Mouse (Mus musculus): Measurements from ENCODE around the gene Pigyl. TPM values are rescaled to one million over a fixed set of nuclear protein-coding genes. Genes with fewer than 3 reads are reported as not detected.
A peak's percentile ranks its signal among the peaks of the same experiment; 100 is the strongest.

Gene Pigyl
- total RNA-seq, 2 experiments from 2014 or later, result 38.8 to 48.5 TPM

DNA sequence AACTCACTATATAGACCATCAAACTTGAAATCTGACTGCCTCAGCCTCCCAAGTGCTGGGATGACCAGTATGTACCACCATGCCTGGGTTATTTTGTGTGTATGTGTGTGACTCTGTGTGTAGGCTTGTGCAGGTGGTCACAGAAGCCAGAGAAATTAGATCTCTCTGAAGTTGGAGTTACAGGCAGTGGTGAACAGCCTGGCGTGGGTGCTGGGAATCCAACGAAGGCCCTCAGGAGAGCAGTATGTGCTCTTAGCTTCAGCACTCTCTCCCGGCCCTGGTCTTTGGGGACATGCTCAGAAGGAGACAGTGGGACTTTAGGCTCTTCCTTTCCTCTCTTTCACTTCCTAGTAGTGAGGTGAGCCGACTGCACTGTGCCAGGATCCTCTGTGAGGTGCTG lies 15.7 kb downstream of the Pigyl start:
- no peak for DNase-seq (ENCODE audit: low spot score in 2 of 2)

DNA sequence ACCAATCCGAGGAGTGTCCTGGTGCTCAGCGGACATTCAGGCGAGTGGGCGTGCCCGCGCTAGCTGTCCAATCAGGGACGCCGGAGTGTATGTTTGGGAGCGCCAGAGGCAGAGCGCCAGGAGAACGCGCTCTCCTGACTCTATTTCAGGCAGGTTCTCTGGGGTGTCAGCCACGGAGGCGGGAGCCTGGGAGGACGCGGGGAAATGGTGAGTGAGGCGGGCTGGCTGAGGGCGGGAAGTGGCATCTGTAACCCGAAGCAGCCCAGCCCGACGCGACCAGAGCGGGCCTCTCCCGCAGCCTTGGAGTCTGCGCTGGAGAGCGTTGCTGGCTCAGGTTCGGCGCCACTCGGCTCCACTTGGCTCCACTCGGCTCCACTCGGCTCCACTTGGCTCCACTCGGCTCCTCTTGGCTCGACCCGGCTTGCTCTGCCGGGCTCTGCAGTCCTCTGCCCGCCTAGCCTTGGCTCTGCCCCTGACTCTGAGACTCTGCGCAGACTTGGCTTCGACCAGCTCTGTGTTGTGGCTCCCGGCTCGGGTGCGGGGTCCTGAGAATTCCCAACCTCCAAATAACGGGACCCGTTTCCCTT lies 31.5 kb downstream of the Pigyl start, which contains the start of gene Zfp872:
Zfp872 (plus strand) TSS at position 66 of the 587 bp plus-strand sequence.
- peak; percentile 39 to 59 for DNase-seq (ENCODE audit: low spot score in 2 of 2)

DNA sequence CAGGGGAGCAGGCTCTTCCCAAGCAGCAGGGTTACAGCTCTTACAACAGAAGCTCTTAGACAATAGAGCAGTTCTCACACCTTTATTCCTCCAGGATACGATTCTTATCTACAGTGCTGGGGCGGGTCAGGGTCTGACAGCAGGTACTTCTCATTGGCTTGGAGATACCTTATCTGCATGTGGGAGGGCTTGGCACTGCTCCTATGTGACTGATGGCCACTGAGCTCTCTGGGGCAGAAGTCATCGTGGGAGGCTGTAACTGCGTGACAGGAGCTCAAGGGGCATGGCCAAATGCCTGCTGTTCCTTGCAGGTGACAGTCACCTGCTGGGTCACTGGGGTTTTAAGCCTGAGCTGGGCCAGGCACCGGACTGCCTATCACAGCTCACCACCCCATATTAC lies 39.8 kb downstream of the Pigyl start:
- no peak for DNase-seq (ENCODE audit: low spot score in 2 of 2)

Small RNA genes within 50 kb of the gene (microRNA-seq; reads per million reads assigned to microRNA genes)
- gene Mir7084, result 0.20 to 0.22 reads per million in 2 experiments

Other genes with a start within 250 kb of the Pigyl start
- gene Rab3d, start 238.7 kb upstream of the Pigyl start, total RNA-seq (2021), result 10 to 100 TPM; 30.4 to 36.7 TPM
- 10 to 100 TPM; 15.5 to 16.1 TPM for gene Ccdc159, start 229.4 kb upstream of the Pigyl start, total RNA-seq (2021)
- 10 to 100 TPM; 30.4 to 35.3 TPM for gene Tmem205, start 229.3 kb upstream of the Pigyl start, total RNA-seq (2021)
- 100 to 1,000 TPM; 312 to 317 TPM for gene Plppr2, start 219.8 kb upstream of the Pigyl start, total RNA-seq (2021)
- 10 to 100 TPM; 13.5 to 14.5 TPM for gene Swsap1, start 201.1 kb upstream of the Pigyl start, total RNA-seq (2021)
- gene Epor, start 193.3 kb upstream of the Pigyl start, total RNA-seq (2021), result 1 to 10 TPM; 2.0 to 3.2 TPM
- 1 to 10 TPM; 1.4 to 2.2 TPM for gene Rgl3, start 167.4 kb upstream of the Pigyl start, total RNA-seq (2021)
- gene Ccdc151, start 154.2 kb upstream of the Pigyl start, total RNA-seq (2021), result 1 to 10 TPM; 5.3 to 5.7 TPM
- 10 to 100 TPM; 90.5 to 96.5 TPM for gene Prkcsh, start 154.0 kb upstream of the Pigyl start, total RNA-seq (2021)
- 100 to 1,000 TPM; 197 to 205 TPM for gene Elavl3, start 104.8 kb upstream of the Pigyl start, total RNA-seq (2021)
- 1 to 10 TPM in 1 of 2 experiments, not detected in 1; 6.2 TPM for gene Gm49318, start 85.6 kb upstream of the Pigyl start, total RNA-seq (2021)
- 10 to 100 TPM; 19.4 to 21.1 TPM for gene Zfp653, start 85.5 kb upstream of the Pigyl start, total RNA-seq (2021)
- 10 to 100 TPM; 45.8 to 46.8 TPM for gene Ecsit, start 71.4 kb upstream of the Pigyl start, total RNA-seq (2021)
- under 1 TPM; 0.42 to 0.43 TPM for gene Cnn1, start 57.6 kb upstream of the Pigyl start, total RNA-seq (2021)
- 10 to 100 TPM; 60.4 to 60.7 TPM for gene Elof1, start 39.7 kb upstream of the Pigyl start, total RNA-seq (2021)
- gene Acp5, start 21.1 kb upstream of the Pigyl start, total RNA-seq (2021), result under 1 TPM; 0.53 to 0.67 TPM
- under 1 TPM; 0.25 to 0.62 TPM for gene Zfp872, start 31.2 kb downstream of the Pigyl start, total RNA-seq (2021)
- 10 to 100 TPM; 16.9 to 18.5 TPM for gene Zfp809, start 68.9 kb downstream of the Pigyl start, total RNA-seq (2021)
- gene Zfp599, start 103.0 kb downstream of the Pigyl start, total RNA-seq (2021), result 1 to 10 TPM; 5.6 to 6.0 TPM
- gene Zfp810, start 150.8 kb downstream of the Pigyl start, total RNA-seq (2021), result 10 to 100 TPM; 18.7 to 25.4 TPM
- 10 to 100 TPM; 10.1 to 11.2 TPM for gene Anln, start 232.3 kb downstream of the Pigyl start, total RNA-seq (2021)